8 mouse cellular contexts compared by ENCODE assay signal in genomic region chr9:62979461-62980161, GRCm38 (mm10). TPM values are rescaled to one million over a fixed set of nuclear protein-coding genes. Genes with fewer than 3 reads are reported as not detected.
DNase-seq lines count a peak whose midpoint lies in the region; ATAC-seq lines count a peak whose summit lies in the region.

No protein-coding gene starts in this region.

- peaks cover 18% of the 10 kb centered on the region for H3K4me1 ChIP-seq in heart, embryonic 12.5 days (replicated peaks)
- H3K4me1 ChIP-seq in hindbrain, embryonic 13.5 days (replicated peaks), result peaks cover 27% of the 10 kb centered on the region
- peaks cover 43% of the 10 kb centered on the region for H3K4me1 ChIP-seq in midbrain, embryonic 13.5 days (replicated peaks)

- H3K9ac ChIP-seq in heart, embryonic 12.5 days, result peak overlapping the region; percentile 98
- peak overlapping the region; percentile 89 for H3K9ac ChIP-seq in hindbrain, embryonic 13.5 days
- peak overlapping the region; percentile 90 for H3K9ac ChIP-seq in midbrain, embryonic 13.5 days (replicated peaks)

- peak overlapping the region; percentile 96 for H3K27ac ChIP-seq in heart, embryonic 12.5 days (ENCODE audit: poor library complexity, severe bottlenecking)
- peak overlapping the region; percentile 97 for H3K27ac ChIP-seq in hindbrain, embryonic 13.5 days
- peak overlapping the region; percentile 98 for H3K27ac ChIP-seq in midbrain, embryonic 13.5 days

- H3K9me3 ChIP-seq in heart, embryonic 12.5 days (replicated peaks), result no peaks in the 10 kb centered on the region
- H3K9me3 ChIP-seq in hindbrain, embryonic 13.5 days, result no peaks in the 10 kb centered on the region
- H3K9me3 ChIP-seq in midbrain, embryonic 13.5 days, result no peaks in the 10 kb centered on the region

- no peak for DNase-seq in heart, adult 18-20 months
- peak; percentile 16 for DNase-seq in thymus, postnatal 14 days
- no peak for DNase-seq in thymus, postnatal 4 days
- no peak for DNase-seq in gastrocnemius, postnatal 14 days
- no peak for DNase-seq in kidney, postnatal 36 days

- H3K27me3 ChIP-seq in heart, embryonic 12.5 days (replicated peaks), result no peaks in the 10 kb centered on the region
- H3K27me3 ChIP-seq in hindbrain, embryonic 13.5 days, result no peaks in the 10 kb centered on the region
- H3K27me3 ChIP-seq in midbrain, embryonic 13.5 days, result no peaks in the 10 kb centered on the region

- intact Hi-C loops in gastrocnemius, postnatal 14 days (cut with DNase I; ENCODE audit: low total_unique reads), result loop anchor here (2.0 to 10.0 kb wide), 2 partner anchors 135 to 145 kb away; no protein-coding TSS in a partner anchor

- H3K4me3 ChIP-seq in heart, embryonic 12.5 days, result peak overlapping the region; percentile 98
- peak overlapping the region; percentile 94 for H3K4me3 ChIP-seq in hindbrain, embryonic 13.5 days
- H3K4me3 ChIP-seq in midbrain, embryonic 13.5 days (replicated peaks), result peak overlapping the region; percentile 96

- H3K4me2 ChIP-seq in heart, embryonic 12.5 days, result peak overlapping the region; percentile 94
- peak overlapping the region; percentile 71 for H3K4me2 ChIP-seq in hindbrain, embryonic 13.5 days
- peak overlapping the region; percentile 82 for H3K4me2 ChIP-seq in midbrain, embryonic 13.5 days (replicated peaks)

- WGBS in heart, embryonic 12.5 days, result 4% methylated on average over 17 of the region's 17 CpGs
- 2% methylated on average over 17 of the region's 17 CpGs for WGBS in hindbrain, embryonic 13.5 days
- WGBS in midbrain, embryonic 13.5 days, result 4% methylated on average over 17 of the region's 17 CpGs

- ATAC-seq in heart, embryonic 12.5 days (ENCODE audit: insufficient number of reproducible peaks, low FRiP score), result no peak
- peak; percentile 14; the same call in 1 of the 2 replicates for ATAC-seq in hindbrain, embryonic 13.5 days (ENCODE audit: low FRiP score)
- ATAC-seq in midbrain, embryonic 13.5 days, result peak; percentile 51

- H3K36me3 ChIP-seq in heart, embryonic 12.5 days, result 0 out of 2 replicates have a peak, but pooled peaks cover under 1% of the 10 kb centered on the region
- H3K36me3 ChIP-seq in hindbrain, embryonic 13.5 days, result no peaks in the 10 kb centered on the region
- H3K36me3 ChIP-seq in midbrain, embryonic 13.5 days, result no peaks in the 10 kb centered on the region

RNA-seq across cellular contexts. Expression of gene Pias1, which starts 8.1 kb away (rescaled TPM):
- polyA plus RNA-seq in heart, embryonic 12.5 days (2016; fragmentation: Nextera tagmentation; extraction: Ambion mirVana), result 42.9 TPM in 2 replicates
- 10 to 100 TPM; 19.5 to 25.6 TPM for total RNA-seq in heart, adult 18-20 months (2021)
- 64.9 and 68.2 TPM in 2 replicates for polyA plus RNA-seq in hindbrain, embryonic 13.5 days (2015; fragmentation: Nextera tagmentation; extraction: Ambion mirVana)
- polyA plus RNA-seq in midbrain, embryonic 13.5 days (2015; fragmentation: Nextera tagmentation; extraction: Ambion mirVana), result 68.3 and 70.2 TPM in 2 replicates
- total RNA-seq in gastrocnemius, postnatal 14 days (2021), result 10 to 100 TPM; 13.8 to 15.8 TPM
